Mouse (Mus musculus) liver, embryonic 14.5 days (tissue): ENCODE results near the gene Ptpa.

ENCODE experiments used
- CTCF ChIP-seq: IDR thresholded peaks from 2 replicates; pipeline ENCODE4 v1.5.1; 2016; ENCODE audit warnings: antibody characterized with exemption, low read depth, control low read depth
- EP300 ChIP-seq: IDR thresholded peaks from 2 replicates; pipeline ENCODE4 v1.6.1; 2016; ENCODE audit warnings: antibody characterized with exemption, low read depth

GRCm38 (mm10) chr2:30476241-30476640 lies 60.4 kb downstream of the Ptpa start:
- TF ChIP-seq CTCF (no peak), EP300 (no peak)
